Mouse (Mus musculus) left cerebral cortex, postnatal 25 days (tissue): Measurements from ENCODE around the gene Ap2b1. TPM values are rescaled to one million over a fixed set of nuclear protein-coding genes. Genes with fewer than 3 reads are reported as not detected.

Source experiments
- total RNA-seq, 2 experiments: library from RNA; stranded (reverse); gene quantifications; 2 replicates each; pipeline ENCODE4 v1.2.3; 2021

The Ap2b1 gene
- total RNA-seq, 2 experiments from 2014 or later, result 291 to 311 TPM

Other genes starting within 250 kb of the Ap2b1 start
- 1 to 10 TPM; 1.3 to 1.6 TPM for gene Slfn2, start 233.9 kb upstream of the Ap2b1 start, total RNA-seq
- gene Slfn1, start 182.2 kb upstream of the Ap2b1 start, total RNA-seq, result not detected
- gene Slfn4, start 123.8 kb upstream of the Ap2b1 start, total RNA-seq, result not detected
- gene Slfn3, start 107.7 kb upstream of the Ap2b1 start, total RNA-seq, result under 1 TPM; 0.28 to 0.37 TPM
- not detected for gene Slfn14, start 12.3 kb upstream of the Ap2b1 start, total RNA-seq
- gene Pex12, start 3.6 kb downstream of the Ap2b1 start, total RNA-seq, result 10 to 100 TPM in 1 of 2 experiments, 1 to 10 TPM in 1; 9.5 to 11.6 TPM
- 100 to 1,000 TPM; 258 to 277 TPM for gene Rasl10b, start 110.1 kb downstream of the Ap2b1 start, total RNA-seq
- gene Gas2l2, start 130.4 kb downstream of the Ap2b1 start, total RNA-seq, result under 1 TPM in 1 of 2 experiments, not detected in 1; 0.18 TPM
- gene 1700020L24Rik, start 138.7 kb downstream of the Ap2b1 start, total RNA-seq, result not detected
- 1 to 10 TPM; 3.9 to 4.3 TPM for gene Mmp28, start 164.0 kb downstream of the Ap2b1 start, total RNA-seq
- 10 to 100 TPM; 48.4 to 65.7 TPM for gene Taf15, start 174.1 kb downstream of the Ap2b1 start, total RNA-seq
- not detected for gene Heatr9, start 223.2 kb downstream of the Ap2b1 start, total RNA-seq
- not detected for gene Ccl5, start 231.5 kb downstream of the Ap2b1 start, total RNA-seq